Mouse (Mus musculus): ENCODE measurements at regions not wholly inside any gene's neighbourhood (a gene's known extent, or its start where the extent isn't known, plus 50 kb on each side); places are given as distances from the start of the nearest gene placed in this dataset.

GRCm38 (mm10) chr13:31318008-31318407, 237.9 kb upstream of the Foxq1 start:
- ATAC-seq (replicated peaks; ENCODE audit: low read depth, poor library complexity, severe bottlenecking), result no peak

- no peak for ATAC-seq (replicated peaks; ENCODE audit: low read depth, poor library complexity, severe bottlenecking)
Observed at GRCm38 (mm10) chr13:31321411-31321810, 234.5 kb upstream of the Foxq1 start.

- ATAC-seq (replicated peaks; ENCODE audit: low read depth, poor library complexity, severe bottlenecking), result no peak
Observed at GRCm38 (mm10) chr13:31326269-31326851, 229.6 kb upstream of the Foxq1 start.

- ATAC-seq (replicated peaks; ENCODE audit: low read depth, poor library complexity, severe bottlenecking), result no peak
Observed at GRCm38 (mm10) chr13:31327511-31327951, 228.4 kb upstream of the Foxq1 start.

- no peak for ATAC-seq (replicated peaks; ENCODE audit: low read depth, poor library complexity, severe bottlenecking)
Observed at GRCm38 (mm10) chr13:31328756-31329155, 227.2 kb upstream of the Foxq1 start.

GRCm38 (mm10) chr13:31330731-31331130, 225.2 kb upstream of the Foxq1 start:
- ATAC-seq (replicated peaks; ENCODE audit: low read depth, poor library complexity, severe bottlenecking), result no peak

- ATAC-seq (replicated peaks; ENCODE audit: low read depth, poor library complexity, severe bottlenecking), result no peak
Observed at GRCm38 (mm10) chr13:31334981-31335380, 221.0 kb upstream of the Foxq1 start.

GRCm38 (mm10) chr13:31337631-31338030, 218.3 kb upstream of the Foxq1 start:
- ATAC-seq (replicated peaks; ENCODE audit: low read depth, poor library complexity, severe bottlenecking), result no peak

GRCm38 (mm10) chr13:31339386-31339785, 216.5 kb upstream of the Foxq1 start:
- ATAC-seq (replicated peaks; ENCODE audit: low read depth, poor library complexity, severe bottlenecking), result no peak

- ATAC-seq (replicated peaks; ENCODE audit: low read depth, poor library complexity, severe bottlenecking), result no peak
Observed at GRCm38 (mm10) chr13:31339901-31340300, 216.0 kb upstream of the Foxq1 start.

GRCm38 (mm10) chr13:31340363-31340948, 215.5 kb upstream of the Foxq1 start:
- no peak for ATAC-seq (replicated peaks; ENCODE audit: low read depth, poor library complexity, severe bottlenecking)

- no peak for ATAC-seq (replicated peaks; ENCODE audit: low read depth, poor library complexity, severe bottlenecking)
Observed at GRCm38 (mm10) chr13:31341282-31342100, 214.4 kb upstream of the Foxq1 start.

GRCm38 (mm10) chr13:31346205-31346604, 209.7 kb upstream of the Foxq1 start:
- ATAC-seq (replicated peaks; ENCODE audit: low read depth, poor library complexity, severe bottlenecking), result no peak

GRCm38 (mm10) chr13:31347000-31347399, 208.9 kb upstream of the Foxq1 start:
- peak; percentile 72 for ATAC-seq (replicated peaks; ENCODE audit: low read depth, poor library complexity, severe bottlenecking)

GRCm38 (mm10) chr13:31349671-31350070, 206.3 kb upstream of the Foxq1 start:
- ATAC-seq (replicated peaks; ENCODE audit: low read depth, poor library complexity, severe bottlenecking), result peak; percentile 50; the same call in 1 of the 2 replicates

- ATAC-seq (replicated peaks; ENCODE audit: low read depth, poor library complexity, severe bottlenecking), result no peak
Observed at GRCm38 (mm10) chr13:31351481-31351880, 204.5 kb upstream of the Foxq1 start.

GRCm38 (mm10) chr13:31352825-31353224, 203.1 kb upstream of the Foxq1 start:
- ATAC-seq (replicated peaks; ENCODE audit: low read depth, poor library complexity, severe bottlenecking), result no peak

GRCm38 (mm10) chr13:31359353-31359752, 196.6 kb upstream of the Foxq1 start:
- ATAC-seq (replicated peaks; ENCODE audit: low read depth, poor library complexity, severe bottlenecking), result no peak

GRCm38 (mm10) chr13:31362386-31362785, 193.5 kb upstream of the Foxq1 start:
- ATAC-seq (replicated peaks; ENCODE audit: low read depth, poor library complexity, severe bottlenecking), result no peak

GRCm38 (mm10) chr13:31364369-31364768, 191.6 kb upstream of the Foxq1 start:
- no peak for ATAC-seq (replicated peaks; ENCODE audit: low read depth, poor library complexity, severe bottlenecking)

- ATAC-seq (replicated peaks; ENCODE audit: low read depth, poor library complexity, severe bottlenecking), result no peak
Observed at GRCm38 (mm10) chr13:31367226-31367625, 188.7 kb upstream of the Foxq1 start.
